Mouse (Mus musculus) WW6 (cell line): ENCODE measurements around the gene Rrm2.
"Not testable (repeated sequence)": the region's sequence is repeated elsewhere in the genome, so short reads cannot be mapped to it uniquely, and the experiment has no call there.

ENCODE experiments used
- DNase-seq: peaks from one replicate; pipeline ENCODE4 v3.0.0-alpha.2; 2013; ENCODE audit warnings: low read depth, low spot score

Gene Rrm2

DNA sequence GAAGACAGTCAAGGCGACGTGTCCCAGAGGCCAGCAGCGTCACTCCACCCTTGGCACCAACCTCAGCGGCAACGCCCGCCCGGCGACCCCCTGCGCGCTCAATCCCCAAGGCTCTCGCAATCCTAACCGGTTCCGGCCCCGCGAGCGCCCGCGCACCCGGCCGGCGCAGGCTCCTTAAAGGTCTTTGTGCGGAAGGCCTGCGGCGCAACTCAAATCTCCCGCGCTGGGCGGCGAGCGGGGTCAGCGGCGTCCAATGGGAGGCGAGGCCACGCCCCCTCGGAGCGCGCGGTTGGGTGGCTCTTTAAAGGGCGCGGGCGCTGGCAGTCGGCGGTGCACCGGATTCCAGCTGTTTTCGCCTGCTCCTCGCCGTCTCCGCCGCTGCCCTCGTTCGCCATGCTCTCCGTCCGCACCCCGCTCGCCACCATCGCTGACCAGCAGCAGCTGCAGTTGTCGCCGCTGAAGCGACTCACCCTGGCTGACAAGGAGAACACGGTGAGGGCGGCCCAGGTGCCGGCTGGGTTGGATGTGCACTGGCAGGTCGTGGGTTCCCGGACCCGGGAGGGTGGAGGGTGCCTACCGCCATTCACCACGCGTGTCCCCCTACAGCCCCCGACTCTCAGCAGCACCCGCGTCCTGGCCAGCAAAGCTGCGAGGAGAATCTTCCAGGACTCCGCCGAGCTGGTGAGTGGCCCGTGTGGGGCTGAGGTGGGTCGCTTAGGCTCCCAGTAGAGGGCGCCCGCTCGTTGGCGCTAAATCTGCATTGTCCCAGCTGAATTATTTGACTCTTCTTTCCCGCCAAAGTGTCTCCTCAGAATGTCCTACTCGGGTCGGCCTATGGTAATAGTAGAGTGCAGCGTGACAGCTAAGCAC lies at the start of gene Rrm2:
Rrm2 (plus strand) TSS at position 288 of the 870 bp plus-strand sequence.
- DNase-seq, result peak; percentile 88

DNA sequence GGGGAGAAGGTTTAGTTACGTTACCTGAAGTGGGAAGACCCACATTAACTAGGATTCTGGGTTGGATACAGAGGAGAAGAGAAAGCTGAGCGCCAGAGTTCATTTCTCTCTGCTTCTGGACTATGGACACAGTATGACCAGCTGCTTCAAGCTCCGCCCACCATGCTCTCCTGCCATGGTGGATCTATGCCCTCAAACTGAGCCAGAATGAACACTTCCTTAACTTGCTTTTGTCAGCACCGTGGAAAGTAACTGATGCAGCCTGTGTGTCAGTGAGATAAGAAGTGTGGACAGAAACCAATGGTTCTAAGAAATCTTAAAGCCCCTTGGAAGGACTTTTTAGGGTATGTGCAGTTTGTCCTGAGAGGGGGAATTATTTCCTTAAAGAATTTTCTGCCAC lies 49.0 kb upstream of the Rrm2 start:
- no peak for DNase-seq

GRCm38 (mm10) chr12:24659923-24660322 lies 48.1 kb upstream of the Rrm2 start:
- no peak for DNase-seq

GRCm38 (mm10) chr12:24661100-24661499 lies 46.9 kb upstream of the Rrm2 start:
- no peak for DNase-seq

DNA sequence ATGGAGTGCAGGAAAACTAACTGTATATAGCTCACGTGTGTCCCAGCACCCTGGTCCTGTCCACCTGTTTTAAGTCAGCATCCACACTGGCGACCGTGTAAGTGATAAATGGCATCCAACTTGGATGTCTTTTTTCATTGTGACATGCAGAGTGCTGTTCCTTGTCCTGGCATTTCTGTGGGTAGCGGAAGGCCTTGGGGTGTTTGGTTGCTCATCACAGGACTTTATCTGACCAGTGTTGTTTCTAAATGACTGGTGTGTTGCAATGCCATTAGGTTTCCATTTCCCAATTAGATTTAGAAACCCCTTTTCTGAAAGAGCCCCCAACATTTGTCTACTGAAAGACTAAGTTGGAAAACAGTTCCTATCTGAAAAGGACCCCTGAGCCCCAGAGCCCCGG lies 45.9 kb upstream of the Rrm2 start:
- DNase-seq, result no peak

- DNase-seq, result no peak
Measured at GRCm38 (mm10) chr12:24680096-24680491, 27.9 kb upstream of the Rrm2 start.

DNA sequence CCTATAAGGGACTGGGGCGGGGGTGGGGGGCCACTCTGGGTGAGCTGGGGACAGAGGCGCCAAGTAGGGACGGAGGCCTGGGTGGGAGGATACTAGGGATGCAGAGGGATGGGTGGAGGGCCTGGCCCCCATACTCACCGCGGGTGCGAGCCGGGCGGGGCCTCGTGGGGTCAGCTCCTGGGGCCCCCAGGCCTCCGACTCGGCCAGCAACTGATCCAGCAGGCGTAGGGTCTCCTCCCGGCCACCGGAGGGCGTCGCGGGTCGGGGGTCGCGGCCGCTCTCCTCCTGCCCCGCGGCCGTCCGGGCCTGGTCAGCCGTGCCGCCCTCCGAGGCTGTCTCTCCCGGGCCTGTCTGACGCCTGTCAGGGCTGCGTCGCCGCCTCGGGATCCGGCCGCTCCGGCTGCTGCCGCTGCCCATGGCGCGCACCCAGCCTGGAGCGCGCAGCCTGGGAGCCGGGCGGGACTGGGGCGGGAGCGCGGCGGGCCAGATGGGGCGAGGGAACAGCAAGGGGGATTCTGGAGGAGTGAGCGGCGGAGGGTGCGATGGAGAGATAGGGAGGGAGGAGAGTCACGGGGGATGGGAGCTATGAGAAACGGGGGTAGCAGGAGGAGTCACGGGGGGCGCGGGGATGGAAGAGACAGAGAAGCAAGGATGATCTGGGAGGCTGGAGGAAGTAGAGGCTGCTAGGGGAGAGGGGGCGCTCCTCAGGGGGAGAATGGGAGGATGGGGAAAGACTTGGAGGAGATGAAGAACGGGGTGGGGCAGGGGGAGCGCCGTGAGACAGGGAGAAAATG lies 27.4 kb upstream of the Rrm2 start:
- no peak for DNase-seq

- no peak for DNase-seq
Measured at GRCm38 (mm10) chr12:24681286-24682023, 26.6 kb upstream of the Rrm2 start, which contains the start of gene Cys1. Cys1 (minus strand) TSS chr12:24681813.

DNA sequence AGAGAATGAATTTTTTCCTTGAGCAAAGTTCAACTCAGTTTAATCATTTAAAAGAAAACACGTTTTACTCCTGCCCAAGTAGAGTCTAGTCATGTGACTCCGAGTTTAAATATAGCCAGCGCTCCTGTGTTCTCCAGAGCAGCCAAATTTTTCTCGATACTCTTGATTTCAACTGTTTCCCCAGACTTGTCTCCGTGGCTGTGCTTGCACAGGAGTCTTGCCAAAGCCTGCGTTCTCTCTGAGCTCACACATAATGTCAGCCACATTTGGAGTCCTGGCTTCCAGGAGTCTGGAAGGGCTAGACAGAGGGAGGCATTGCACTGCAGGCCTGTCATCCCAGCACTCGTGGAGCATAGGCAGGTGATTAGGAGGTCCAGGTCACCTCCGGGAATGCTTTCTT lies 25.5 kb upstream of the Rrm2 start:
- DNase-seq, result no peak

DNA sequence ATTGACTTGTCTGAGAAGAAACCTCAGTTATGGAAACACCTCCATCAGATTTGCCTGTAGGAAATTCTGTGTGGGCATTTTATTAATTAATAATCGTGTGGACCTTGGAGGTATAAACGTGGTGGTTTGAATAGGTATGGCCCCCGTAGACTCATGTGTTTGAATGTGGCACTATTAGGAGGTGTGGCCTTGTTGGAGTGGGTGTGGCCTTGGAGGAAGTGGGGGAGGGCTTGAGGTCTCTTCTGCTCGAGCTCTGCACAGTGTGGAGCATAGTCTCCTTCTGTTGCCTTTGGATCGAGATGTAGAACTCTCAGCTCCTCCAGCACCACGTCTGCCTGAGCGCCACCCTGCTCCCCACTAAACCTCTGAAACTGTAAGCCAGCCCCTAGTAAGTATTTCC lies 24.6 kb upstream of the Rrm2 start:
- DNase-seq, result no peak

DNA sequence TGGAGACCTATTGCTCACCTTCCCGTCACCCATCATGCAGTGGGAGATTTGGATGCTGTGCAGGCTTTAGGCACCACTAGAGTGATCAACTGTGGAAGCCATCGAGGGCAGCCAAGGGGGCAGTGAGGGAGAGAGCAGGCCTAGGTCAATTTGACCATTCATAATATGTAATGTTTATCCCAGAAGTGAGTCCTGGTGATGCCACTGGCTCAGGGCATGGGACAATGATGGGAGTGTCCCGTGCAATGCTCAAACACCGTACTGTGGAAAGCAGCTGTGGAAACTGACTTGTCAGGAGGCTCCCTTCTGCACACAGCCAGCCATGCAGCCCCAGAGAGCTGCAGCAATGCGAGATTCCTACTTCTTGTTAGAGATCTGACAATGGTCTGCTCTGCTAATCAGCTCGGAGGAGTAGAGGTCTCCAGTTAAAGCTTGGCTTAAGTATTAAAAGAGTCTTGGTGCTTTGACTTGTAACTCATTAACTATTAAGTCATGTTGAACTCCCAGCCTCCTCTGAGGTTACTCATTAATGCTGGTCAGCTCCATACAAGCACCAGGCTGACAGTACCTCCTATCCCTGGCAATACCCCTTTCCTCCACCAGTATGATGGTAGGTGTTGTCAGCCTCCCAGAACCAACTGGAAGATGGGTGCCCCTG lies 21.9 kb upstream of the Rrm2 start:
- no peak for DNase-seq

DNA sequence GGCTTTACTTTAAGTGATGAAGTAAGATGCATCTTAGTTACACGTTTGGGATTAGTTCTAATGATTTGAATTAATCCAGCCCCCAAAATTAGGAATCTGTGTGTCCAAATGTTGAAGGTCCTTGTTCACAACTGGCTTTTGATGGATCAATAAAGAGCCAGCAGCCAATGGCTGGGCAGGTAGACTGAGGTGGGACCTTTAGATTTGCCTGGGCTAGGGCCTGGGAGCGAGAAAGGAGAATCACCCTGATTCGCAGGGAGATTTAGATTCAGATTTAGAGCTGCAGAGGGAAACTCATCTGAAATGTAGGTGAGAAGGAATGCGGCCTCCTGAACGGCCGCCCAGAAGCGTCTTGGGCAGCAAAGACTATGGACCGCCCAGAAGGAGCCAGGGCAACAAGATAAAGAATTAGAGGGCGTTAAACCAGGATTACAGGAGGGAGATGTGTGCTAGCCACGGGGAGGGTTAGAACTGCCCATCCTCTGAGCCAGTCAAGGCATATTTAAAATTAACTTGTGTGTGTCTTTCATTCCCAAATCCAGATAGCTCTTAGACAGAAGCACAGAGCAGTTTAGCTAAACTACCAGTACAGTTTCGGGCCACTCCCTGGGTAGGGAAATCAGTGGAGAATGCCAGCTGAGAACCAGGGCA lies 21.2 kb upstream of the Rrm2 start:
- DNase-seq, result no peak

GRCm38 (mm10) chr12:24690351-24690750 lies 17.7 kb upstream of the Rrm2 start:
- DNase-seq, result no peak

- DNase-seq, result no peak
Measured at GRCm38 (mm10) chr12:24696500-24697483, 11.2 kb upstream of the Rrm2 start.

- no peak for DNase-seq
Measured at GRCm38 (mm10) chr12:24697484-24698204, 10.4 kb upstream of the Rrm2 start.

DNA sequence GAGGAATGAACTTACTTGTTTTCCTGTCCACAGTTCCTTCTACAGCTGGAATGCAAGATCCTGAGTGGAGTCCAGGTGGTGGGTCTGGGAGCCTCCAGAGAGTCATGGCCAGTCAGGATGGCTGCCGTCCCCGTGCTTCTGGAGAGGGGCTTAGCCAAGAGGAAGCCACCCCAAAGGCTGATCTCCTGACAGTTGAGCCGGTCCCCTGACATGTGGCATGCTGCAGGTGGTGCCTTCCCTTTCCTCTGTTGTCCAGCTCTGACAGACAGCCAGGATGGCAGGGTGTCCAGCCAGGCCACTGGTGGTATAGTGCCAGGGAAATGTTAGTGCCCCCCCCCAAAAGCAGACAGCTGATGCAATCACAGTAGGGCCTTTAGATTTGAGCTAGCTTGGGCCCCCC lies 9.5 kb upstream of the Rrm2 start:
- no peak for DNase-seq

- no peak for DNase-seq
Measured at GRCm38 (mm10) chr12:24699578-24699977, 8.5 kb upstream of the Rrm2 start.

DNA sequence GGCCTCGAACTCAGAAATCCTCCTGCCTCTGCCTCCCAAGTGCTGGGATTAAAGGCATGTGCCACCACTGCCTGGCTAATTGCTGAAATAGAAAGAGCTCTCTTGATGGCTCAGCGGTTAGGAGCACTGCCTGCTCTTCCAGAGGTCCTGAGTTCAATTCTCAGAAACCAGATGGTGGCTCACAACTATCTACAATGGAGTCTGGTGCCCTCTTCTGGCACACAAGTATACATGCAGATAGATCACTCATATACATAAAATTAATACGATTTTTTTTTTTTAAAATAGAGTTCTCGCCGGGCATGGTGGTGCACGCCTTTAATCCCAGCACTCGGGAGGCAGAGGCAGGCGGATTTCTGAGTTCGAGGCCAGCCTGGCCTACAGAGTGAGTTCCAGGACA lies 6.4 kb upstream of the Rrm2 start:
- not testable (repeated sequence) for DNase-seq

DNA sequence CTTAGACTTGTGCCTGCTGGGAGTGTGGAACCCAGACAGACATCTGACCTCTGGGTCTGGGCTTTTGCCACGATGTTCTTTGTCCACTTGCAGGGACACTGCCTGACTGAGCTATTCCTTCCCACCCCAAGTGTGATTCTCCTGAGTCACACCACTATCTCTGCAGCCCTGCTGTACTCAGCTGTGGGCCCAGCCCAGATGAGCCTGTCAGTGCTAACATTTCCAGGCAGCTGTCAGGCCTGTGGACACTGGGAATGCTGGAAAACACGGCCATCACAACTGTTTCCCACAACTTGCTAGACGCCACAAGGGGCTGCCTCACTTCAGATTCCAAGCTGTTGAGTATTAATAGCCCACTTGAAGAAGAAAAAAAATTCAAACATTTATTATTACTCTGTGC lies 5.0 kb upstream of the Rrm2 start:
- no peak for DNase-seq
